Mouse (Mus musculus): ENCODE data around the gene Rab3a. TPM values are rescaled to one million over a fixed set of nuclear protein-coding genes. Genes with fewer than 3 reads are reported as not detected.

The Rab3a gene
- polyA plus RNA-seq (2017; shearing (Covaris generic)): 13.2 TPM

DNA sequence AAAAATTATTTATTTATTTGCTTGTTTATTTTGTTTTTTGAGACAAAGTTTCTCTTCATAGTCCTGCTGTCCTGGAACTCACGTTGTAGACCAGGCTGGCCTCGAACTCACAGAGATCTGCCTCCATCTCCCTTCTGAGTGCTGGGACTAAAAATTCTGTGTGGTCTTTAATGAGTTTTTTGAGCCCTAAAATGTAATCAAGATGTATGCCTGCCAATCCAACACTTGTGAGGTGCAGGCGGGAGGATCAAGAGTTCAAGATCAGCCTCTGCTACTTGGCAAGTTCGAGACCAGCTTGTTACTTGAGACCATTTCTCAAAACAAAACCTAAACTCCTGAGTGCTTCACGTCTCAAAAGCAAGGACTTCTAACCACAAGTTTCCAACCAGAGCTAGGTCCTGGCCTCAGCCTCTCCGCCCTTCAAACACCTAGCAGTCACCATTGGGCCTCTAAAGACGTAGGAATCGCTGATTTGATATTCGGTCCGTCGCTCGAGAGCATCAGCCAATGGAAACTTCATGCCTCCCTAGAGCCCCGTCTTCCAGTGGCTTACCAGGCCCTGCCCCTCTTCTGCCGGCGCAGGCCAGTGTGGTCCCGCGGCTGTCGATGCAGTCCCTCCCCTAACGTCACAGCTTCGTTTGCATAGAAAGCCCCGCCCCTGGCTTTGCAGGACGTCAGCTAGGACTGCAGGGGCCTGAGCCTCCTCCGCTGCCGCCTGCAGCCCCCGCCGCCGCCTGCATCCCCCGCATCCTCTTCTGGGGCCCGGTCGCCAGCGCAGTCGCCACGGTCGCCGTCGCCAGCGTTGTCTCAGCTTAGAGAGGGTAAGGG, at the start of gene Rab3a:
Rab3a (plus strand) TSS at position 637 of the 828 bp plus-strand sequence.

DNA sequence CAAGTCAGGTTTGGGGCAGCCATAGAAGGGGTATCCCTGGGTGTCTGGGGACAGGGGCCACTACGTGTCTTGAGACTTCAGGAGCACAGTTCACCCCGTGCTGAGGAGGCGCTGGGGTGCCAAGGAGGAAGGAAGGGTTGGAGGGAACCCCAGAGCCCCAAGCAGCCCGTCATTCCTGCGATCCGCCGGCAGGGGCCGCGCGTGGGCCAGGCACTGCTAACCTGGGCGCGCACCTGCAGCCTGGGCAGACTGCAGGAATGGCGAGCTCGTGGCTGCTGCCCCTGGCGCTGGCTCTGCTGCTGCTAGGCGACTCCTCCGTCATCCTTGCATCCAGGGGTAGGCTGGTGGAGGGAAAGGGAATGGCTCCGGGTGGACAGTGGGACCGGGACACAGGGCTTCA, 36.2 kb upstream of the Rab3a start, which contains the start of gene Gm3336:
Gm3336 (plus strand) TSS at position 247 of the 400 bp plus-strand sequence.

DNA sequence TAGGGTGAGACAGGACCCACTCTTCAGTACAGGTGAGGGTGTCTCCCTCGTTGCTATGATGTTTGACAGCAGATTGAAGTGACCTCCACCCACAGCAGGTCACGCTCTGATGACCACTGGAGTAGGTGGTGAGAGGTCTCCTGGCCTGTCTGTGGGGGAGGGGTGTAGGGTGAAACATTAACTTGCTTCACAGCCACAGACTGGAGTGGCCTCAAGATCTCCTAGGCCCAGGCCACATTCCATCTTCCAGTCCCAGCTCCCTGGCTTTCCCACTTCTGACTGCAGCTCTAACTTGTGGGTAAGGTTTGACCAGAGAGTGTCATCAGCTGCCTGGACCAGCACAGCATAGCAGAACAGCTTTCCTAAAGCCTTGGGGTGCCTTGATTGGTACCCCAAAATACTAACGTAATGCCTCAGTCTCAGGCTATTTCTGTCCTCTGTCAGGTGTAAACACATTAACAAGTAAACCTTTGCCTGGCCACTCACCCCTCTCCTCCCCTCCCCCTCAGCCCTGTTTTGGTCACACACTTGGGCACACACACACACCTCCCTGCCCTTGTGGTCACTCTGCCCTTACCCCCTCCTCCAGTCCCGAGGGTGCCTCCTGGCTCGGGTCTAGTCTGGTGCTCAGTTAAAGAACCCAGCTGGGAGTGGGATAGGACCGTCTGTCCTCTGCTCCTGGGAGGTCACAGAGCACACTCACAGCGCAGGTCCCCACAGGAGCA, 30.8 kb upstream of the Rab3a start, which contains the start of gene Pde4c:
Pde4c (plus strand) TSS at position 235 of the 725 bp plus-strand sequence.

DNA sequence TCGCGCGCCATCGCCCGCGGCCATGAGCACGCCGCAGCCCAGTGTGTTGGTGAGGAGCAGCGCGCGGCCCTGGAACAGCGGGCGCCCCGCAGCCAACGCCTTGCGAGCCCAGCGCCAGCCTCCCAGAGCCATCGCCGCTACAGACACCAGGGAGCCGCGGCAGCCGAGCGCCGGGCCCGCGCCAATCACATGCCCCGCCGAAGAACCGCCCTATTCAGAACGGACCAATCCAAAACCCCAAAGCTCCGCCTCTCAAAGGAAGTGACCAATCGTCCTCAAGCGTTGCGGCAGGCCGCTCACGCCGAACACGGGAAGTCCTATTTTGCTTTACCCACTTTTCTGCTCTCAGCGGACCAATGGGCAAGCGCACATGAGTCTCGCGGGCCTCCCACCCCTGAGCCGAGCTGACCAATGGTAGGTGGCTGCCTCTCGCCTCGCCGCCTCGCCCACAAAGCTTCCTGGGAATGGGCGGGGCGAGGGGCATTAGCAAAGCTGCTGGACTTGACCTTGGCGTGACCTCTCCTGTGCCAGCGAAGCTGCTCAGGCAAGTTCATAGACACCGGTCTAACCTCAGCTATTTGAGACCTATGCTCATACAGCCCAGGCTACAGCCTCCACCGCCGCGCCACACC, 6.4 kb downstream of the Rab3a start, which contains the start of gene Mpv17l2:
Mpv17l2 (minus strand) TSS at position 172 of the 632 bp plus-strand sequence.

DNA sequence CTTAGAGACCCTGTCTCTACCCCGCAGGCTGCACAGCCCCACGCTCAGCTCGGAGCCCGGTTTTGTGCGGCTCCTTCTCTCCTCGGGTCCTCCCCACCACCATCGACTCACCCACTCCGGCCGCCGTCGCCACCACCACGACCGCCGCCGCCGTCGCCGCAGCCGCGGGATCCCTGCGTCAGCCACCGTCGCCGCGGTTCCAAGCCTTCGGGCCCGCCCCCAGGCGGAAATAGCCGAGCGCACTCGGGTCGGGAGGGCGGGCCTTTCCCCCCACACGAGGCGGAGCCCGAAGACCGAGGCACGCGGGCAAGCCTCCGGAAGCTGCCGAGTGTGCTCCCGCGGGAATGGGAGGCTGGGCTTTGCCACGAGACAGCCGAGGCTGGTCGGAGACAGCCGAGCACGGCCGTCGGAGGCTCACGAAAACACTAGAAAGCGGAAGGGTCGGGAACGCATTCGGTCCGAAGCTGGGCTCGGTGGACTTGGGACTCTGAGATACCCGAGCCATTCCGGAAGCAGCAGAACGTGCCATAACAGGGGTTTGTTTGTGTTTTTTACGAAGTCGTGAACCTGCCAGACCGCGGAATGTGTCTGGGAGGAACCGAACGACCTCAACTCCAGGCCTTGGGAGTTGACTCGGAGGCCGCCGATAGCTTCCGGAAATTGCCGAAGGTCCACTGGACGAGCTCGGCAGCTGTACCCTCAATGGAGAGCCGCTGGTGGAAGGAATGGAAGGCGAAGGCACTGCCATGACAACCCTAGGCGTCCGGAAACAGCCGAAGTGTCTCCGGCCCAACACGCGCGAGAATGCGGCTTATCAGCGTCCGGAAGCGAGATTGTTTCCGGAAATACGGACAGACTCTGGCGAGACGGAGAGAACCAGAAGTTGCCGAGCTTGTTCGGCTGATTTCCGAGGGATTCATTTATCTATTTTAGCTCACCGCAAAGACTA, 22.3 kb downstream of the Rab3a start, which contains the start of gene Pik3r2:
Pik3r2 (minus strand) TSS at position 218 of the 949 bp plus-strand sequence.

DNA sequence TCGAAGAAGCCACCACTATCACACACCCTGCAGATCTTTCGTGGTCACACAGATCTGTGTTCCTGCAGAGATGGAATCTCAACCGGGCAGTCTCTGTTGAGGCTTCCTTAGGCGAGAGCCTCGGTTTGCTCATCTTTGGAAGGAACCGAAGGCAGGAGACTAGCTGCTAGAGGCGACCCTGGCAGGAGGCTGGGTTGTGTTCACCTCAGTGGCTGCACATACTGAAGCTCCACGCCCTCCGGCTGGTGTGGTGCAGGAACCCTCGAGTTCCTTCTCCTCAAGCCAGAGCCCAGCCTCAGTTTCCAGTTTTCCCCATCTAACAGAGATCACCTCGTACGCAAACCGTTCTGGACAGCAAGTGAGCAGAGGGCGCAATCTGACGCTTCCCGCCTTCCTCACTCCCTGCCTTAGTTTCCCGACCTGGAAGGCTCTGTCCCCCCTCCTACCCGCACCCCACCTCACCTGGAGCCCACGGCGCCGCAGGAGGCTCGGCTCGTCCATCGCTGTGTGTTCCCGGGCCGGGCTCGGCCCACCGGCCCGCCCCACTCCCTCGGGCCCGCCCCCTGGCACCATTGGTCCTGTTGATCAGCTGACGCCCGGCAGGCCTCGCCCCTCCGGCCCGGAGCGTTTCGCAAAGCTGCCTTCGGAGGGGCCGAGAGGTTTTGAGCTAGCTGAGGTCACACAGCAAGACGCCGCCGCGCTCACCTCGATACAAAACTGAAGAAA, 50.2 kb downstream of the Rab3a start, which contains the start of gene Mast3:
Mast3 (minus strand) TSS at position 574 of the 726 bp plus-strand sequence.

DNA sequence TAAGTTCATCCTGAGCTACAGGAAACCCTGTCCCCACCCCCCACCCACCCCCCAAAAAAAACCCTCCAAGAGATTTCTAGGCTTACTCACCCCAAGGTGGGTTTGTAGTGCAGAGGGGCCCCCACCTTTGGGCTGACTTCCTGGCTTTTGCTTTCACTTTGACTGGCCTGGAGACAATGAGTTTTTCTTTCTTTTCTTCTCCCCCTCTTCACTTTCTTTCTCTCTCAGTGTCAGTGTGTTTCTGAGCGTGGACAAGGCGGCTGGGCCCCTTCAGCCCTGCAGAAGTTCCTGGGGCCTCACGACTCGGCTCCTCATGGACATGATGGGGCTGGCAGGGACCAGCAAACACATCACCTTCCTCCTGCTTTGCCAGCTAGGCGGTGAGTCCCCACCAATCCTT, 53.8 kb downstream of the Rab3a start, which contains the start of gene Il12rb1:
Il12rb1 (plus strand) TSS at position 211 of the 400 bp plus-strand sequence.

Other genes with a start within 250 kb of the Rab3a start
- 108 TPM for gene Rex1bd, start 247.9 kb upstream of the Rab3a start, polyA plus RNA-seq (2017; shearing (Covaris generic))
- 975 TPM for gene Uba52, start 243.9 kb upstream of the Rab3a start, polyA plus RNA-seq (2017; shearing (Covaris generic))
- 422 TPM for gene Fkbp8, start 227.0 kb upstream of the Rab3a start, polyA plus RNA-seq (2017; shearing (Covaris generic))
- 90.3 TPM for gene Kxd1, start 226.7 kb upstream of the Rab3a start, polyA plus RNA-seq (2017; shearing (Covaris generic))
- gene Ell, start 215.2 kb upstream of the Rab3a start, polyA plus RNA-seq (2017; shearing (Covaris generic)): 39.6 TPM
- 95.3 TPM for gene Isyna1, start 160.3 kb upstream of the Rab3a start, polyA plus RNA-seq (2017; shearing (Covaris generic))
- gene Ssbp4, start 145.8 kb upstream of the Rab3a start, polyA plus RNA-seq (2017; shearing (Covaris generic)): 141 TPM
- 0.24 TPM for gene Lrrc25, start 138.5 kb upstream of the Rab3a start, polyA plus RNA-seq (2017; shearing (Covaris generic))
- gene Gdf15, start 122.2 kb upstream of the Rab3a start, polyA plus RNA-seq (2017; shearing (Covaris generic)): not detected
- 5.5 TPM for gene Pgpep1, start 94.3 kb upstream of the Rab3a start, polyA plus RNA-seq (2017; shearing (Covaris generic))
- gene Lsm4, start 81.4 kb upstream of the Rab3a start, polyA plus RNA-seq (2017; shearing (Covaris generic)): 379 TPM
- 866 TPM for gene Jund, start 55.7 kb upstream of the Rab3a start, polyA plus RNA-seq (2017; shearing (Covaris generic))
- 0.16 TPM for gene Iqcn, start 51.2 kb upstream of the Rab3a start, polyA plus RNA-seq (2017; shearing (Covaris generic))
- gene Gm3336, start 36.1 kb upstream of the Rab3a start, polyA plus RNA-seq (2017; shearing (Covaris generic)): not detected
- gene Pde4c, start 31.0 kb upstream of the Rab3a start, polyA plus RNA-seq (2017; shearing (Covaris generic)): 0.98 TPM
- 71.6 TPM for gene Mpv17l2, start 6.3 kb downstream of the Rab3a start, polyA plus RNA-seq (2017; shearing (Covaris generic))
- 32.8 TPM for gene Pik3r2, start 22.0 kb downstream of the Rab3a start, polyA plus RNA-seq (2017; shearing (Covaris generic))
- 97.6 TPM for gene Mast3, start 50.4 kb downstream of the Rab3a start, polyA plus RNA-seq (2017; shearing (Covaris generic))
- 34.9 TPM for gene Il12rb1, start 53.8 kb downstream of the Rab3a start, polyA plus RNA-seq (2017; shearing (Covaris generic))
- gene Arrdc2, start 85.0 kb downstream of the Rab3a start, polyA plus RNA-seq (2017; shearing (Covaris generic)): 23.7 TPM
- gene Kcnn1, start 108.6 kb downstream of the Rab3a start, polyA plus RNA-seq (2017; shearing (Covaris generic)): not detected
- 64.8 TPM for gene Ccdc124, start 119.3 kb downstream of the Rab3a start, polyA plus RNA-seq (2017; shearing (Covaris generic))
- gene Slc5a5, start 138.1 kb downstream of the Rab3a start, polyA plus RNA-seq (2017; shearing (Covaris generic)): not detected
- gene Rpl18a, start 142.7 kb downstream of the Rab3a start, polyA plus RNA-seq (2017; shearing (Covaris generic)): 5,768 TPM
- gene Map1s, start 151.3 kb downstream of the Rab3a start, polyA plus RNA-seq (2017; shearing (Covaris generic)): 74.7 TPM

All from CD4-positive, CD25-positive, alpha-beta regulatory T cell (primary cell).